Mouse (Mus musculus) heart, adult 2 months (tissue): ENCODE measurements around the gene Trpm3. TPM values are rescaled to one million over a fixed set of nuclear protein-coding genes. Genes with fewer than 3 reads are reported as not detected.

ENCODE experiments used
- DNase-seq, 2 experiments: peaks; one replicate each; pipeline ENCODE4 v3.0.0; 2021
- H3K27ac ChIP-seq: fragments of 200-600 bp; 2 replicates; pipeline ENCODE4 v1.8.1; 2022
- H3K27me3 ChIP-seq: fragments of 200-500 bp; 2 replicates; pipeline ENCODE4 v1.6.1; 2012; ENCODE audit warnings: mild to moderate bottlenecking, low read length, inconsistent platforms, mixed read lengths; ENCODE audit not compliant: control insufficient read depth, insufficient read depth
- H3K36me3 ChIP-seq: fragments of 200-500 bp; 2 replicates; pipeline ENCODE4 v1.6.1; 2012; ENCODE audit warnings: low read length, inconsistent platforms; ENCODE audit not compliant: control insufficient read depth, insufficient read depth
- H3K4me1 ChIP-seq: fragments of 200-500 bp; 2 replicates; pipeline ENCODE4 v1.6.1; 2011; ENCODE audit warnings: low read length; ENCODE audit not compliant: control insufficient read depth, insufficient read depth
- H3K4me3 ChIP-seq: fragments of 200-600 bp; 2 replicates; pipeline ENCODE4 v1.8.1; 2022
- H3K79me2 ChIP-seq: fragments of 200-500 bp; replicated peaks from 2 replicates; pipeline ENCODE4 v1.6.1; 2012; ENCODE audit warnings: mild to moderate bottlenecking, inconsistent platforms, low read length, moderate library complexity, mixed read lengths; ENCODE audit not compliant: control insufficient read depth, insufficient read depth
- H3K9ac ChIP-seq: fragments of 200-500 bp; 2 replicates; pipeline ENCODE4 v1.6.1; 2012; ENCODE audit warnings: low read depth, mild to moderate bottlenecking, control low read depth, inconsistent platforms, low read length, mixed read lengths
- CTCF ChIP-seq: fragments of 200-600 bp; IDR thresholded peaks from 2 replicates; pipeline ENCODE4 v1.8.1; 2022; ENCODE audit warnings: antibody characterized with exemption, mild to moderate bottlenecking, moderate library complexity
- EP300 ChIP-seq: fragments of 200-500 bp; IDR thresholded peaks from 2 replicates; pipeline ENCODE4 v1.6.1; 2011; ENCODE audit warnings: low read depth, low read length, control low read depth; ENCODE audit not compliant: insufficient read depth
- POLR2A ChIP-seq: fragments of 200-500 bp; IDR thresholded peaks from 2 replicates; pipeline ENCODE4 v1.6.1; 2011; ENCODE audit warnings: mild to moderate bottlenecking, low read depth, low read length, control low read depth; ENCODE audit not compliant: insufficient read depth
- WGBS: fragments of 180-500 bp; shearing (Covaris S2); methylation state at CpG from one replicate; pipeline ENCODE4 v1.1.7; 2018; 5-methylcytosine and 5-hydroxymethylcytosine counted together
- intact Hi-C: fragments of 180-260 bp; cut with DNase I; formaldehyde crosslinking; loops from one replicate; pipeline ENCODE4 v1.15.1; 2025
- polyA plus RNA-seq: library from polyadenylated mRNA; depleted of rRNA; stranded (reverse); fragments of >200 nt; gene quantifications from 2 replicates; pipeline ENCODE4 v1.2.3, GENCODE M21; 2012
- total RNA-seq, 2 experiments: library from RNA; stranded (reverse); gene quantifications; 2 replicates each; pipeline ENCODE4 v1.2.3; 2021

Gene Trpm3
- total and polyA plus RNA-seq, 3 experiments: 0.51 to 1.1 (median 0.81) TPM

GRCm38 (mm10) chr19:22935067-22935466 is 796.2 kb downstream of the Trpm3 start:
- no peaks in the 10 kb centered on the region for H3K79me2 ChIP-seq
- H3K4me1 ChIP-seq: peaks cover 14% of the 10 kb centered on the region
- WGBS: 74% methylated on average over 3 of the region's 3 CpGs
- intact Hi-C loops: no loop called here
- no peaks in the 10 kb centered on the region for H3K27me3 ChIP-seq
- H3K4me3 ChIP-seq: no peak overlapping the region
- H3K27ac ChIP-seq: no peak overlapping the region
- no peaks in the 10 kb centered on the region for H3K36me3 ChIP-seq
- TF ChIP-seq POLR2A (no peak), EP300 (no peak), CTCF (no peak)
- no peak for DNase-seq
- no peak overlapping the region for H3K9ac ChIP-seq

GRCm38 (mm10) chr19:22938848-22939724 is 800.2 kb downstream of the Trpm3 start:
- no peaks in the 10 kb centered on the region for H3K36me3 ChIP-seq
- peaks cover 10% of the 10 kb centered on the region for H3K4me1 ChIP-seq
- H3K79me2 ChIP-seq: no peaks in the 10 kb centered on the region
- H3K27me3 ChIP-seq: no peaks in the 10 kb centered on the region
- no peak overlapping the region for H3K9ac ChIP-seq
- WGBS: 37% methylated on average over 14 of the region's 14 CpGs
- intact Hi-C loops: loop anchor here (1.0 kb wide), 1 partner anchor 22 kb away; no protein-coding TSS in a partner anchor
- TF ChIP-seq CTCF: no peak
- peak; percentile 33; the same call in 1 of the 2 replicates for TF ChIP-seq EP300
- TF ChIP-seq POLR2A: no peak; the same call in 1 of the 2 replicates
- H3K4me3 ChIP-seq: no peak overlapping the region
- DNase-seq: peak in 1 of 2 experiments; percentile 24
- H3K27ac ChIP-seq: peak overlapping the region; percentile 60

- no peak for TF ChIP-seq CTCF
- TF ChIP-seq EP300: no peak
- TF ChIP-seq POLR2A: no peak
- Histone ChIP-seq H3K27me3 (no peaks in the 10 kb centered on the region), H3K4me1 (peaks cover 10% of the 10 kb centered on the region), H3K4me3 (no peak overlapping the region), H3K36me3 (no peaks in the 10 kb centered on the region), H3K9ac (no peak overlapping the region), H3K79me2 (no peaks in the 10 kb centered on the region), H3K27ac (peak overlapping the region; percentile 60)
- intact Hi-C loops: loop anchor here (1.0 to 5.0 kb wide), 4 partner anchors 23 to 286 kb away; partner anchors contain the start of gene Klf9
- WGBS: 51% methylated on average over 5 of the region's 5 CpGs
- no peak for DNase-seq
These were observed 801.0 kb downstream of the Trpm3 start for GRCm38 (mm10) chr19:22939836-22940235.

- intact Hi-C loops: loop anchor here (1.0 to 5.0 kb wide), 3 partner anchors 67 to 286 kb away; partner anchors contain the start of gene Klf9
- 27% methylated on average over 5 of the region's 5 CpGs for WGBS
- Histone ChIP-seq H3K9ac (no peak overlapping the region), H3K4me3 (no peak overlapping the region), H3K36me3 (no peaks in the 10 kb centered on the region), H3K79me2 (no peaks in the 10 kb centered on the region), H3K27me3 (no peaks in the 10 kb centered on the region), H3K27ac (peak overlapping the region; percentile 60), H3K4me1 (peaks cover 10% of the 10 kb centered on the region)
- TF ChIP-seq CTCF: peak; percentile 95
- peak; percentile 92 for TF ChIP-seq EP300
- TF ChIP-seq POLR2A: no peak
- DNase-seq: peak; percentile 80 to 84
These were observed 801.6 kb downstream of the Trpm3 start for GRCm38 (mm10) chr19:22940487-22940886.

GRCm38 (mm10) chr19:22940956-22941355 is 802.1 kb downstream of the Trpm3 start:
- H3K4me1 ChIP-seq: peaks cover 10% of the 10 kb centered on the region
- 76% methylated on average over 9 of the region's 9 CpGs for WGBS
- TF ChIP-seq EP300 (no peak), POLR2A (no peak), CTCF (no peak)
- intact Hi-C loops: loop anchor here (1.0 to 5.0 kb wide), 3 partner anchors 66 to 285 kb away; partner anchors contain the start of gene Klf9
- H3K36me3 ChIP-seq: no peaks in the 10 kb centered on the region
- H3K27ac ChIP-seq: peak overlapping the region; percentile 60
- no peaks in the 10 kb centered on the region for H3K27me3 ChIP-seq
- no peak overlapping the region for H3K4me3 ChIP-seq
- no peak overlapping the region for H3K9ac ChIP-seq
- H3K79me2 ChIP-seq: no peaks in the 10 kb centered on the region
- no peak for DNase-seq

GRCm38 (mm10) chr19:22952480-22952879 is 813.6 kb downstream of the Trpm3 start:
- Histone ChIP-seq H3K4me3 (no peak overlapping the region), H3K4me1 (no peaks in the 10 kb centered on the region), H3K27me3 (no peaks in the 10 kb centered on the region), H3K79me2 (no peaks in the 10 kb centered on the region), H3K36me3 (no peaks in the 10 kb centered on the region), H3K9ac (no peak overlapping the region), H3K27ac (no peak overlapping the region)
- WGBS: 82% methylated on average over 3 of the region's 3 CpGs
- no peak for DNase-seq
- intact Hi-C loops: no loop called here
- TF ChIP-seq EP300 (no peak), CTCF (no peak), POLR2A (no peak)
